Mouse (Mus musculus) spleen, adult 2 months (tissue): Measurements from ENCODE around the gene Ccdc146.
"Not testable (repeated sequence)": the region's sequence is repeated elsewhere in the genome, so short reads cannot be mapped to it uniquely, and the experiment has no call there.

Source experiments
- CTCF ChIP-seq: fragments of 200-500 bp; IDR thresholded peaks from 2 replicates; pipeline ENCODE4 v1.5.1; 2011; ENCODE audit warnings: mild to moderate bottlenecking, inconsistent platforms; ENCODE audit not compliant: insufficient read depth, insufficient read length, insufficient replicate concordance; ENCODE audit errors: extremely low read depth
- POLR2A ChIP-seq: fragments of 200-500 bp; IDR thresholded peaks from 2 replicates; pipeline ENCODE4 v1.6.1; 2011; ENCODE audit warnings: low read depth, low read length, inconsistent platforms

DNA sequence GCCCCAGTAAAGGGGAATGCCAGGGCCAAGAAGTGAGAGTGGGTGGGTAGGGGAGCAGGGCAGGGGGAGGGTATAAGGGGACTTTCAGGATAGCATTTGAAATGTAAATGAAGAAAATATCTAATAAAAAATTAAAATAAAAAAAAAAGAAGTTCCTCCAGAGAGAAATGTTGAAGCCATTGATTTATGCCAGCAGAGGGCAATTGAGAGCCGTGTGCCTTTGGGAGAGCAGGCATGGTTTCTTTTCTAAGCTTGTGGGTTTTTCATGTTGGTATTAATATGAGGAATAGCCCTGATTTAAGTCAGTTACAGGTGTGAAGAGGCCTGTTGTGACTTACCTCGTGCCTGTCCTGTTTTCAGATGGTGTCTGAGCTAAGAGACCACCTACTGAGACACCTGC, 146.8 kb downstream of the Ccdc146 start:
- not testable (repeated sequence) for TF ChIP-seq CTCF, POLR2A
